Mouse (Mus musculus) stomach, embryonic 14.5 days (tissue): ENCODE results near the gene St14. TPM values are rescaled to one million over a fixed set of nuclear protein-coding genes. Genes with fewer than 3 reads are reported as not detected.
"Not testable (repeated sequence)": the region's sequence is repeated elsewhere in the genome, so short reads cannot be mapped to it uniquely, and the experiment has no call there.

ENCODE experiments used
- ATAC-seq: fragments of 200-750 bp; cut with Nextera tagmentation; 2 replicates; pipeline ENCODE4 v1.8.0; 2017; ENCODE audit warnings: low read depth, moderate TSS enrichment; ENCODE audit not compliant: insufficient number of reproducible peaks, insufficient read depth, low FRiP score
- H3K27ac ChIP-seq: fragments of 300-500 bp; sonication (generic); 2 replicates; pipeline ENCODE4 v1.5.1; 2014; ENCODE audit warnings: mild to moderate bottlenecking, low read length, moderate library complexity, mixed read lengths
- H3K27me3 ChIP-seq: fragments of 300-500 bp; sonication (generic); 2 replicates; pipeline ENCODE4 v1.6.1; 2014; ENCODE audit warnings: low read length, control low read depth, mixed read lengths; ENCODE audit not compliant: control insufficient read depth, insufficient read depth
- H3K36me3 ChIP-seq: fragments of 300-500 bp; sonication (generic); 2 replicates; pipeline ENCODE4 v1.6.1; 2014; ENCODE audit warnings: mild to moderate bottlenecking, control low read depth, low read length, moderate library complexity, mixed read lengths; ENCODE audit not compliant: control insufficient read depth, insufficient read depth
- H3K4me1 ChIP-seq: fragments of 300-500 bp; sonication (generic); 2 replicates; pipeline ENCODE4 v1.6.1; 2014; ENCODE audit warnings: low read length, control low read depth, mixed read lengths; ENCODE audit not compliant: control insufficient read depth, insufficient read depth
- H3K4me2 ChIP-seq: fragments of 300-500 bp; sonication (generic); replicated peaks from 2 replicates; pipeline ENCODE4 v1.6.1; 2014; ENCODE audit warnings: low read depth, low read length, control low read depth
- H3K4me3 ChIP-seq: fragments of 300-500 bp; sonication (generic); 2 replicates; pipeline ENCODE4 v1.5.1; 2014; ENCODE audit warnings: low read depth, low read length, control low read depth
- H3K9ac ChIP-seq: fragments of 300-500 bp; sonication (generic); replicated peaks from 2 replicates; pipeline ENCODE4 v1.6.1; 2014; ENCODE audit warnings: low read depth, mild to moderate bottlenecking, control low read depth, low read length, moderate library complexity, mixed read lengths
- H3K9me3 ChIP-seq: fragments of 300-500 bp; sonication (generic); 2 replicates; pipeline ENCODE4 v1.6.1; 2016; ENCODE audit warnings: low read depth, low read length, control low read depth; ENCODE audit not compliant: control insufficient read depth
- WGBS: fragments of 180-500 bp; shearing (Covaris S2); extraction: QIAGEN DNeasy Blood & Tissue Kit; methylation state at CpG from one replicate; pipeline ENCODE4 v1.1.7; 2014; 5-methylcytosine and 5-hydroxymethylcytosine counted together
- polyA plus RNA-seq: library from polyadenylated mRNA; unstranded; fragments of >200 nt; fragmentation: Nextera tagmentation; extraction: Ambion mirVana; gene quantifications from 2 replicates; pipeline ENCODE4 v1.2.1, GENCODE M21; 2014

St14 gene
- 46.9 and 50.0 TPM in 2 replicates for polyA plus RNA-seq

DNA sequence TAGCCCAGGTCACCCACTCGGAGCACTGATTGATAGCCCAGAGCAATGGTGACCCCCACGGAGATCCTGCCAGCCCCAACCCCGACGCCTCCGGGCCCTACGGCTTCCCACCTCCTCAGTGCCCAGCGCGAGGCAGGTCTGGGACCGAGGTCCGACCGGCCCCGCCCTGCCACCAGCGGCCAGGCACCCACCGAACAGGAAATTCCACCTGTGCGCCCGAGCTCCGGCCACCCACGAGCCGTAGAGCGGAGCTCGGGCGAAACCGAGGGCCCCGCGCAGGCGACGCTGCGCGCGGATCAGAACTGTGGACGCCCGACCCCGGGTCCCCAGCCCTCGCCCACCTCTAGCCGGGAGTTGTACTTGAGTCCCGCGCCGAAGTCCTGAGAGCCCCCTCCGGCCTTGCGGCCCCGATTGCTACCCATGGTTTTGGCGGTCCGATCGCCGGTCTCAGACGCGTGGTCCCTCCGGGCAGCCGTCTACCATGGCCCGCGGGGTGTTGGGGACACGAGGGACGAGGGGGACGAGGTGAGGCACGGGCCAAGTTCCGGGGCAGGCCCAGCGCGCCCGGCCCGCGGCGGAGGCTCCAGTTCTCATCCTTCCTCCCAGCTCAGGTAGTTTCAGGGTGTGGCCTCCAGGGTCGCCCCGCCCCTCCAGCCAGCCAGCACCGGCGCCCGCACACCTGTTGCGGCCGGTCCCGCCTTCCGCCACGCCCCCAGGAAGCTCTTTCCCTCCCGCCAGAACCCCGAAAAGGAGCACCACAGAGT lies at the start of gene St14:
TSS of gene St14 (minus strand) at position 649 of the 764 bp plus-strand sequence.
- peaks cover 7% of the 10 kb centered on the region for H3K27me3 ChIP-seq
- WGBS, result under 1% methylated on average over 71 of the region's 74 CpGs
- ATAC-seq, result peak; percentile 91
- peaks cover 5% of the 10 kb centered on the region; the same call in 1 of the 2 replicates for H3K4me1 ChIP-seq
- peak within 1 kb of the TSS; percentile 10; the same call in 1 of the 2 replicates for H3K27ac ChIP-seq
- peak within 1 kb of the TSS; percentile 54 for H3K4me3 ChIP-seq
- H3K9ac ChIP-seq, result peak within 1 kb of the TSS; percentile 60; the same call in 1 of the 2 replicates
- no peaks in the 10 kb centered on the region for H3K36me3 ChIP-seq
- H3K9me3 ChIP-seq, result no peaks in the 10 kb centered on the region
- H3K4me2 ChIP-seq, result peak within 1 kb of the TSS; percentile 78

DNA sequence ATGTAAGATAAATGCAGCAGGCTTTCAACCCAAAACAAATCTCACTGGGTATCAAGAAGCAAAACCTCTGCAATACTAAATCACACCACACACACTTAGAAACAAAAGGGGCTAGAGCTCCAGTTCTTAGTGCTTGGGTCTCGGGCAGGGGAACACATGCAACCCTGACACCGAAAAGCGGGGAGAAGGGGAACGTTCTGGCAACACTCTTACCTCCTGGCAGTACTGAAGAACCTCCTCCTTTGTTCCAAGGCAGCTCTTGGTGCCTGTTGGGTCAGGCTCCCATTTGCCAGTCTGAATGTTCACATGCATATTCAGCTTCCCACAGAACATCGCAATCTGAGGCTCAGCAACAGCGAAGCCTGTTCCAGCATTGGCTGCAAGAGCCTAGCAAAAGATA lies 46.0 kb upstream of the St14 start:
- no peak for ATAC-seq
- WGBS, result 91% methylated on average over 6 of the region's 6 CpGs
- Histone ChIP-seq H3K36me3 (peaks cover 5% of the 10 kb centered on the region; the same call in 1 of the 2 replicates), H3K27me3 (no peaks in the 10 kb centered on the region), H3K4me3 (no peak overlapping the region), H3K4me1 (peaks cover 9% of the 10 kb centered on the region; the same call in 1 of the 2 replicates), H3K9me3 (no peaks in the 10 kb centered on the region), H3K4me2 (no peak overlapping the region), H3K9ac (no peak overlapping the region), H3K27ac (no peak overlapping the region)

DNA sequence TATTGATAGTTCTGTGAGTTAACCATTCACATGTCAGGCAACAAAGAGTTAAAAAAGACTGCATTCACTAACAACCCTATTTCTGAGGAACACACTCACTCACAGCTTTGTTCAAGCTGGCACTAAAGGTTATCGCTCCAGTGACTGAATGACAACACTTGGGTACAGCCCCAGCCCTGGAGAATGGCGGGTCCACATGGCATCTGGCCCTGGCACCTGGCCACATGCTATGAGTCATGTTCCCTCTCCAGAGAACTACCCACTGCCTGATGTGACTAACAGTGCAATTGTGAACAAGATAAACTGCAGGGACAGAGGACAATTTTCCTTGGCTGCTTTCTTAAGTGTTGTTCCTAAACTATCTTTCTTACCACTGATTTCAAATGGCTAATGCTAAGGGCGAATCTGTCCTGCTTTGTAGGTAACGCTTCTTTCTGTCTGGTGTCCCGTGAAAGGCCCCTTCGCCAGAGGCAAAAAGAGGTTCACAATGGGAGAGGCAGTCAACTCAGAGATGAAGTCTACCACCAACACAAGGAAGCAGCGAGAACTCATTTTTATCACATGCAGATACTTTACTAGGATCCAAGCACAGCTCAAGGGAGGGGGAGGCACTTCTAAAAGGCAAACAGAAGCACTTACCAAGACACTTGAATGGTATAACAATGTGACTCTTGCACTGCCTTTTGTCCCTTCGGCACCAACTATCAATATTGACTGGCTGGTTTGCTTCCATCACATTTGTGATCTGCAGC lies 44.9 kb upstream of the St14 start:
- Histone ChIP-seq H3K27ac (no peak overlapping the region), H3K4me3 (no peak overlapping the region), H3K36me3 (peaks cover 5% of the 10 kb centered on the region; the same call in 1 of the 2 replicates), H3K4me1 (0 out of 2 replicates have a peak, but pooled peaks cover 2% of the 10 kb centered on the region), H3K9ac (no peak overlapping the region), H3K4me2 (no peak overlapping the region), H3K27me3 (no peaks in the 10 kb centered on the region), H3K9me3 (no peaks in the 10 kb centered on the region)
- WGBS, result 84% methylated on average over 8 of the region's 8 CpGs
- peak; percentile 78 for ATAC-seq

DNA sequence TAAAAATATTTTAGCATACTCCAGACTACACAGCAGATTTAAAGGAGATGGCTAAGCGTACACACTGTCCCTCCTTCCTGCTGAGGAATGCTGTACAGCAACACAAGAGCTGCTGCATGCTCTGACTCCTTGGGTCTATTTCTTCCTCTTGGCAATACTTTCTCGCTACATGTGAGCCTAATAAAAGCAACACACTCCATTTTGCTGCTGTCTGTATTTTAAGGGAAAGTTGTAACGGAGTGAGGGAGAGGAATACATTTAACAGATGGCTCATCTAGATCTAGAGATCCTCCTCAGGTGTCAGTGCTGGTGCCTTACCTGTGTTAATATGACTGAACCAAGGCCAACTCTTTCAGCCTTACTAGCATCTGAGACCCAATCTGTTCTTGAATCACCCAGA lies 44.3 kb upstream of the St14 start:
- Histone ChIP-seq H3K27me3 (no peaks in the 10 kb centered on the region), H3K9ac (no peak overlapping the region), H3K27ac (no peak overlapping the region), H3K9me3 (no peaks in the 10 kb centered on the region), H3K4me3 (no peak overlapping the region), H3K36me3 (peaks cover 5% of the 10 kb centered on the region; the same call in 1 of the 2 replicates), H3K4me2 (no peak overlapping the region), H3K4me1 (no peaks in the 10 kb centered on the region)
- 80% methylated on average over 3 of the region's 3 CpGs for WGBS
- ATAC-seq, result no peak

DNA sequence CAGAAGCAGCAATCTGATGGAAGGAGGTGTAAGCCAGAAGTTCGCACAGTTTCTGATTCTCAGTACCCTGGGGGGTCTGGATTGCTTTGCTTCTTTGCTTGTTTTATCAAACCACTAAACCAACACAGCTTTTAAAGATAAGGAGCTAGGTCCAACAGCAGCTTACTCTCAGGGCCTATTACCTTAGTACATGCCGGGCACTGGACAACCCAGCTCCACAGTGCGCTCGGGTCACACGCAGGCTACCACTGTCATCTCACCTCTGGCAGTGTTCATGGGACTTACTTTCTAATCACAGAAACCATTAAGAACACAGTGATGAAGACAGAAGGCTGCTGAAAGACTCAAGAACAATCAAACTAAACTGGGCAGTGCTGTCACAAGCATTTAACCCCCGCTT lies 43.7 kb upstream of the St14 start:
- Histone ChIP-seq H3K9me3 (no peaks in the 10 kb centered on the region), H3K4me1 (no peaks in the 10 kb centered on the region), H3K36me3 (peaks cover 5% of the 10 kb centered on the region; the same call in 1 of the 2 replicates), H3K4me2 (no peak overlapping the region), H3K9ac (no peak overlapping the region), H3K4me3 (no peak overlapping the region), H3K27me3 (no peaks in the 10 kb centered on the region), H3K27ac (no peak overlapping the region)
- 77% methylated on average over 6 of the region's 6 CpGs for WGBS
- ATAC-seq, result no peak

GRCm38 (mm10) chr9:31168356-31169093 lies 36.9 kb upstream of the St14 start:
- Histone ChIP-seq H3K4me2 (no peak overlapping the region), H3K27ac (no peak overlapping the region), H3K36me3 (peaks cover 38% of the 10 kb centered on the region), H3K9ac (no peak overlapping the region), H3K9me3 (no peaks in the 10 kb centered on the region), H3K4me1 (no peaks in the 10 kb centered on the region), H3K27me3 (no peaks in the 10 kb centered on the region), H3K4me3 (no peak overlapping the region)
- no peak for ATAC-seq
- 92% methylated on average over 22 of the region's 22 CpGs for WGBS

GRCm38 (mm10) chr9:31167305-31167704 lies 35.7 kb upstream of the St14 start:
- no peak for ATAC-seq
- Histone ChIP-seq H3K36me3 (peaks cover 42% of the 10 kb centered on the region), H3K27ac (no peak overlapping the region), H3K9ac (no peak overlapping the region), H3K4me1 (no peaks in the 10 kb centered on the region), H3K9me3 (no peaks in the 10 kb centered on the region), H3K4me2 (no peak overlapping the region), H3K4me3 (no peak overlapping the region), H3K27me3 (no peaks in the 10 kb centered on the region)
- 92% methylated on average over 13 of the region's 13 CpGs for WGBS

DNA sequence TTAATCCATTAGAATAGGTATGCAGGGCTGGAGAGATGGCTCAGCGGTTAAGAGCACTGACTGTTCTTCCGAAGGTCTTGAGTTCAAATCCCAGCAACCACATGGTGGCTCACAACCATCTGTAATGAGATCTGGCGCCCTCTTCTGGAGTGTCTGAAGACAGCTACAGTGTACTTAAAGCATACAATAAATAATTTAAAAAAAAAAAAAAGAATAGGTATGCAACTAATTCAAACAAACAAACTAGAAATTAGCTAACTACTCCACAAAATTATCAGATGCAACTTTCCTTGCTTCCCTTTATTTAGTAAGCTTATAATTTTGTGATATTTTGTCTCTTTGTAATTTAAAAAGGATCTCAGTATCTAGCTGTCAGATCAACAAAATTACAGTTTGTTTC lies 33.9 kb upstream of the St14 start:
- WGBS, result 92% methylated on average over 3 of the region's 3 CpGs
- H3K9me3 ChIP-seq, H3K9ac ChIP-seq, H3K27me3 ChIP-seq, H3K27ac ChIP-seq, H3K4me1 ChIP-seq, H3K4me3 ChIP-seq, H3K4me2 ChIP-seq, ATAC-seq: not testable (repeated sequence)
- peaks cover 57% of the 10 kb centered on the region for H3K36me3 ChIP-seq
